Mouse (Mus musculus) cerebellum, adult 2 months (tissue): ENCODE measurements around the gene Ccdc162. TPM values are rescaled to one million over a fixed set of nuclear protein-coding genes. Genes with fewer than 3 reads are reported as not detected.
"Not testable (repeated sequence)": the region's sequence is repeated elsewhere in the genome, so short reads cannot be mapped to it uniquely, and the experiment has no call there.

ENCODE experiments used
- DNase-seq, 2 experiments: peaks; one replicate each; pipeline ENCODE4 v3.0.0; 2021
- H3K27ac ChIP-seq: fragments of 200-500 bp; 2 replicates; pipeline ENCODE4 v1.5.1; 2012; ENCODE audit warnings: low read length, control low read depth, inconsistent platforms; ENCODE audit not compliant: insufficient read depth
- H3K27me3 ChIP-seq: fragments of 200-500 bp; 2 replicates; pipeline ENCODE4 v1.6.1; 2012; ENCODE audit warnings: inconsistent platforms, mild to moderate bottlenecking, low read length, moderate library complexity; ENCODE audit not compliant: control insufficient read depth, insufficient read depth
- H3K4me1 ChIP-seq: fragments of 200-500 bp; 2 replicates; pipeline ENCODE4 v1.6.1; 2011; ENCODE audit warnings: low read length; ENCODE audit not compliant: control insufficient read depth, insufficient read depth
- H3K4me3 ChIP-seq: fragments of 200-500 bp; replicated peaks from 2 replicates; pipeline ENCODE3; 2011; ENCODE audit warnings: mild to moderate bottlenecking, low read depth, low read length, control low read depth; ENCODE audit not compliant: insufficient read depth
- CTCF ChIP-seq: fragments of 200-500 bp; IDR thresholded peaks from 2 replicates; pipeline ENCODE4 v1.5.1; 2011; ENCODE audit warnings: low read depth, mild to moderate bottlenecking, control low read depth, low read length, moderate library complexity, borderline replicate concordance; ENCODE audit not compliant: insufficient read depth
- POLR2A ChIP-seq: fragments of 200-500 bp; IDR thresholded peaks from 2 replicates; pipeline ENCODE4 v1.6.1; 2011; ENCODE audit warnings: low read length, control low read depth, borderline replicate concordance; ENCODE audit not compliant: insufficient read depth
- WGBS: fragments of 180-500 bp; shearing (Covaris S2); methylation state at CpG from one replicate; pipeline ENCODE4 v1.1.7; 2018; 5-methylcytosine and 5-hydroxymethylcytosine counted together
- polyA plus RNA-seq: library from polyadenylated mRNA; depleted of rRNA; stranded (reverse); fragments of >200 nt; gene quantifications from 2 replicates; pipeline ENCODE4 v1.2.3, GENCODE M21; 2012

Gene Ccdc162
- polyA plus RNA-seq, 1 experiment = 1.4 TPM

- no peaks in the 10 kb centered on the region for H3K27me3 ChIP-seq
- peaks cover 2% of the 10 kb centered on the region for H3K4me1 ChIP-seq
- H3K27ac ChIP-seq = no peak overlapping the region
- no peak for DNase-seq
- WGBS = 90% methylated on average over 6 of the region's 6 CpGs
- no peak for TF ChIP-seq POLR2A
- TF ChIP-seq CTCF = no peak
- no peak overlapping the region for H3K4me3 ChIP-seq
Measured at GRCm38 (mm10) chr10:41675842-41676571, 40.4 kb downstream of the Ccdc162 start.

DNA sequence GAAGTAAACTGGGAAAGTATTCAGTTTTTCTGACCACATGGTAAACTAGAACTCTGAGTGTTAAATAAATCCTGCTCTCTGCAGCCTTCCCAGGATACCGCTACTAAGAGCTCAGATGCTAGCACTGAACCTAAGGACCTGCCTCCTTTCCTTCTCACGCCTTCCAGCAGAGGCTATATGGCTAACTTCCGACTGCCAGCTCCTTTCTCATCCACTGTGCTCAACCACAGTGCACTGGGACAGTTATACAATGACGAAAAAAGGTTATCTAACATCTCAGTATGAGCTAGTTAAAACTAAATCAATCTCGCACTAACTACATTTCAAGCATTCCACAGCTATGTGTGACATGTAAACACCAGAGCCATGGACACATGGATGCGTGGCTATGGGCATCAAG lies 41.2 kb downstream of the Ccdc162 start:
- 93% methylated on average over 6 of the region's 6 CpGs for WGBS
- H3K4me3 ChIP-seq = no peak overlapping the region

DNA sequence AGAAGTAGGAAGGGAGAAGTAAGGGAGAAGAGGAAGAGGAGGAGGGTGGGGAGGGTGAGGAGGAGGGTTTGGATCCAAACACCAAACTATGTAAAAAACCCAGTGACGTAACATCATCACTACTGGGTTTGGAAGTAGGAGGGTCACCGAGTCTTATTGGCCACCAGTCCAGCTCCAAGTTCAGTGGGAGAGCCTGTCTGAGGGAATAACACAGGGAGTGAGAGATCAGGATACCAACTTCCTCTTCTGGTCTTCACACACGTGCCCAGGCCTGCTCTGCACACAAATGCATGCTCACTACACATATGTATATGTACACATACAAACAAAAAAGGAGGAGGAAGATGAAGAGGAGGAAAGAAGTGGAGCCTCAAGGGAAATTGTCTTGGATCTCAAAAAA lies 42.1 kb downstream of the Ccdc162 start:
- no peaks in the 10 kb centered on the region for H3K27me3 ChIP-seq
- no peak overlapping the region for H3K27ac ChIP-seq
- H3K4me1 ChIP-seq = peaks cover 2% of the 10 kb centered on the region
- 92% methylated on average over 3 of the region's 3 CpGs for WGBS
- no peak for TF ChIP-seq CTCF
- no peak for TF ChIP-seq POLR2A
- H3K4me3 ChIP-seq = no peak overlapping the region
- DNase-seq = no peak

More for the DNA sequence above, 41.2 kb downstream of the Ccdc162 start:
- Histone ChIP-seq H3K27ac (no peak overlapping the region), H3K4me1 (peaks cover 2% of the 10 kb centered on the region), H3K27me3 (no peaks in the 10 kb centered on the region)
- DNase-seq = no peak
- no peak for TF ChIP-seq POLR2A

GRCm38 (mm10) chr10:41670196-41670595 lies 46.2 kb downstream of the Ccdc162 start:
- TF ChIP-seq POLR2A (no peak), CTCF (no peak)
- Histone ChIP-seq H3K4me1 (peaks cover 2% of the 10 kb centered on the region; the same call in 1 of the 2 replicates), H3K4me3 (no peak overlapping the region), H3K27ac (no peak overlapping the region), H3K27me3 (no peaks in the 10 kb centered on the region)
- 95% methylated on average over 5 of the region's 5 CpGs for WGBS
- no peak for DNase-seq

DNA sequence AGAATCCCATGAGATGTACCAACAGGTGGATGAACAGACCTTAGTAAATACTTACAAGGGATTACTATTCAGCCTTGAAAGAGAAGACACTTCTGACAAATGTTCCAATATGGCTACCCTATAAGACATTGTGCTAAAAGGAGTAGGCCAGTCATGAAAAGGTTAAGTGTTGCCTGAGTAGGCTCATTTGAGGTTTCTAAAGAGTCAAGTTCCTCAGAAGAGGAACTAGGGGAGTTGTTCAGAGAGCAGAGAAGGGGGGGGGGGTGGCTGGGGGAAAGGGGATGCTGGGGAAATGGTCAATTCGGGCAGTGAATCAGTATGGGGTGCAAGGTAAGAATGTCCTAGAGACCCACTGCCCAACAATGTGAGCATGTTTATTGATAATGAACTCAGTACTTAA lies 50.9 kb downstream of the Ccdc162 start:
- H3K4me1 ChIP-seq = no peaks in the 10 kb centered on the region
- WGBS = 90% methylated on average over 1 of the region's 1 CpGs

GRCm38 (mm10) chr10:41659671-41660070 lies 56.8 kb downstream of the Ccdc162 start:
- H3K4me1 ChIP-seq, H3K27me3 ChIP-seq: not testable (repeated sequence)
- WGBS = 95% methylated on average over 6 of the region's 6 CpGs

More for the DNA sequence above, 50.9 kb downstream of the Ccdc162 start:
- H3K4me3 ChIP-seq = no peak overlapping the region
- no peak for TF ChIP-seq CTCF
- no peak for TF ChIP-seq POLR2A
- no peaks in the 10 kb centered on the region for H3K27me3 ChIP-seq
- no peak for DNase-seq
- no peak overlapping the region for H3K27ac ChIP-seq

GRCm38 (mm10) chr10:41655684-41656083 lies 60.8 kb downstream of the Ccdc162 start:
- H3K27ac ChIP-seq, H3K27me3 ChIP-seq, DNase-seq, H3K4me3 ChIP-seq, H3K4me1 ChIP-seq: not testable (repeated sequence)

More at GRCm38 (mm10) chr10:41659671-41660070, 56.8 kb downstream of the Ccdc162 start:
- not testable (repeated sequence) for DNase-seq, H3K4me3 ChIP-seq, H3K27ac ChIP-seq

DNA sequence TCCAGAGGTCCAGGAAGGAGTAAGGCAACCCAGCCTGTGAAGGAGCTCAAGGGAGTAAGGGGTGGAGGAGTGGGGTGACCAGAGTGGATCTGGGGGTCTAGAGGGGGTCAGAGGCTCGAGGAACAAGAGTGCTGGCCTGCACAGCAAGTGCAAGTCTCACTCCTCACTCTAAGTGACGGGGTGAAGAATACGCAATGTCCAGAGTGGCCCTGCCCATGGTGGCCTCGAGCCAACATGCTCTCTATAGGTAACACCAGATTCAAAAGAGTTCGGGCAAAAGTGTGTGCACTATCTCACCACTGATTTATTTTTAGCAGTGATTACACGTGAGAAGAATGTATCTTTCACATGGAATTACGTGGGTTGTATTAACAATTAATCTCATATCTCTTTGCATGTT lies 63.4 kb downstream of the Ccdc162 start:
- H3K4me3 ChIP-seq = no peak overlapping the region
- H3K27me3 ChIP-seq = no peaks in the 10 kb centered on the region
- 80% methylated on average over 7 of the region's 7 CpGs for WGBS
- no peak for DNase-seq
- H3K27ac ChIP-seq = no peak overlapping the region
- H3K4me1 ChIP-seq = no peaks in the 10 kb centered on the region
- no peak for TF ChIP-seq POLR2A
- no peak for TF ChIP-seq CTCF
